Comparison of ENCODE assay signal across 8 mouse cellular contexts in genomic region chr2:58565267-58565666, GRCm38 (mm10). TPM values are rescaled to one million over a fixed set of nuclear protein-coding genes. Genes with fewer than 3 reads are reported as not detected.
DNase-seq lines count a peak whose midpoint lies in the region; ATAC-seq and TF ChIP-seq lines count a peak whose summit lies in the region.

No protein-coding gene starts in this region.

- no peak for TF ChIP-seq CTCF in C2C12 (IDR thresholded peaks at IDR 0.05; ENCODE audit: control insufficient read depth, insufficient read depth, insufficient read length)
- TF ChIP-seq CTCF in forebrain, postnatal 0 days (IDR thresholded peaks at IDR 0.05; ENCODE audit: low read depth), result no peak

- H3K36me3 ChIP-seq in C2C12 (ENCODE audit: control insufficient read depth, insufficient read depth), result peaks cover 9% of the 10 kb centered on the region
- no peaks in the 10 kb centered on the region for H3K36me3 ChIP-seq in forebrain, postnatal 0 days (ENCODE audit: insufficient read depth)
- no peaks in the 10 kb centered on the region for H3K36me3 ChIP-seq in hindbrain, embryonic 12.5 days
- H3K36me3 ChIP-seq in limb, embryonic 14.5 days (ENCODE audit: control insufficient read depth, insufficient read depth, low read length), result no peaks in the 10 kb centered on the region
- H3K36me3 ChIP-seq in neural tube, embryonic 15.5 days, result no peaks in the 10 kb centered on the region

- H3K9ac ChIP-seq in forebrain, postnatal 0 days, result peak overlapping the region; percentile 10
- H3K9ac ChIP-seq in hindbrain, embryonic 12.5 days, result peak overlapping the region; percentile 50; the same call in 1 of the 2 replicates
- no peak overlapping the region for H3K9ac ChIP-seq in limb, embryonic 14.5 days (ENCODE audit: low read depth, low read length, severe bottlenecking)
- peak overlapping the region; percentile 74 for H3K9ac ChIP-seq in neural tube, embryonic 15.5 days (replicated peaks)

- no peak for ATAC-seq in forebrain, postnatal 0 days
- ATAC-seq in hindbrain, embryonic 12.5 days (ENCODE audit: low FRiP score), result no peak
- ATAC-seq in limb, embryonic 14.5 days (ENCODE audit: low FRiP score, low read depth), result no peak
- no peak for ATAC-seq in neural tube, embryonic 15.5 days (ENCODE audit: low FRiP score)
- ATAC-seq in erythroid progenitor cell, adult 5-6 weeks (replicated peaks; ENCODE audit: low FRiP score, poor library complexity, severe bottlenecking), result no peak

- no peak overlapping the region for H3K27ac ChIP-seq in forebrain, postnatal 0 days (ENCODE audit: low read depth, low read length)
- H3K27ac ChIP-seq in hindbrain, embryonic 12.5 days, result no peak overlapping the region
- no peak overlapping the region for H3K27ac ChIP-seq in limb, embryonic 14.5 days (replicated peaks; ENCODE audit: low read depth, low read length)
- peak overlapping the region; percentile 98; the same call in 1 of the 2 replicates for H3K27ac ChIP-seq in neural tube, embryonic 15.5 days (replicated peaks)

- no peak for TF ChIP-seq POLR2A in limb, embryonic 14.5 days (IDR thresholded peaks at IDR 0.05; ENCODE audit: borderline replicate concordance, extremely low read depth, insufficient read depth, insufficient read length)

- peak; percentile 83 for DNase-seq in brain, adult 2 months (ENCODE audit: low read depth, low spot score)
- no peak for DNase-seq in forebrain, postnatal 0 days
- no peak for DNase-seq in limb, embryonic 14.5 days (ENCODE audit: low spot score)
- DNase-seq in urinary bladder, postnatal 36 days (ENCODE audit: low spot score in 2 of 2), result no peak

- H3K4me2 ChIP-seq in forebrain, postnatal 0 days (ENCODE audit: low read depth), result peak overlapping the region; percentile 52
- peak overlapping the region; percentile 67 for H3K4me2 ChIP-seq in hindbrain, embryonic 12.5 days (replicated peaks)
- peak overlapping the region; percentile 47 for H3K4me2 ChIP-seq in limb, embryonic 14.5 days (replicated peaks; ENCODE audit: low read depth, low read length, severe bottlenecking)
- peak overlapping the region; percentile 72 for H3K4me2 ChIP-seq in neural tube, embryonic 15.5 days

- peaks cover 90% of the 10 kb centered on the region for H3K79me2 ChIP-seq in C2C12 (ENCODE audit: control insufficient read depth, insufficient read depth)

- H3K79me3 ChIP-seq in C2C12 (ENCODE audit: low read depth), result peaks cover 68% of the 10 kb centered on the region

- H3K9me3 ChIP-seq in forebrain, postnatal 0 days (ENCODE audit: low read length), result no peaks in the 10 kb centered on the region
- no peaks in the 10 kb centered on the region for H3K9me3 ChIP-seq in hindbrain, embryonic 12.5 days (replicated peaks)
- no peaks in the 10 kb centered on the region for H3K9me3 ChIP-seq in limb, embryonic 14.5 days (ENCODE audit: control insufficient read depth, low read length)
- H3K9me3 ChIP-seq in neural tube, embryonic 15.5 days (replicated peaks), result no peaks in the 10 kb centered on the region

- H3K4me1 ChIP-seq in forebrain, postnatal 0 days (ENCODE audit: insufficient read depth), result peaks cover 18% of the 10 kb centered on the region
- peaks cover 35% of the 10 kb centered on the region for H3K4me1 ChIP-seq in hindbrain, embryonic 12.5 days
- H3K4me1 ChIP-seq in limb, embryonic 14.5 days (ENCODE audit: control insufficient read depth, insufficient read depth, low read length), result peaks cover 21% of the 10 kb centered on the region
- peaks cover 60% of the 10 kb centered on the region for H3K4me1 ChIP-seq in neural tube, embryonic 15.5 days

- no peaks in the 10 kb centered on the region for H3K27me3 ChIP-seq in C2C12 (ENCODE audit: control insufficient read depth, insufficient read depth, insufficient read length)
- H3K27me3 ChIP-seq in forebrain, postnatal 0 days (ENCODE audit: insufficient read depth, low read length), result no peaks in the 10 kb centered on the region
- H3K27me3 ChIP-seq in hindbrain, embryonic 12.5 days, result no peaks in the 10 kb centered on the region
- no peaks in the 10 kb centered on the region for H3K27me3 ChIP-seq in limb, embryonic 14.5 days (ENCODE audit: control insufficient read depth, insufficient read depth, low read length)
- H3K27me3 ChIP-seq in neural tube, embryonic 15.5 days (replicated peaks), result no peaks in the 10 kb centered on the region

- 24% methylated on average over 6 of the region's 6 CpGs for whole genome bisulfite sequencing in forebrain, postnatal 0 days
- WGBS in hindbrain, embryonic 12.5 days, result 58% methylated on average over 6 of the region's 6 CpGs
- 60% methylated on average over 6 of the region's 6 CpGs for WGBS in limb, embryonic 14.5 days
- 41% methylated on average over 6 of the region's 6 CpGs for WGBS in neural tube, embryonic 15.5 days

- peak overlapping the region; percentile 81 for H3K4me3 ChIP-seq in C2C12 (ENCODE audit: insufficient read depth, poor library complexity, severe bottlenecking)
- peak overlapping the region; percentile 97 for H3K4me3 ChIP-seq in forebrain, postnatal 0 days (ENCODE audit: low read depth, low read length)
- peak overlapping the region; percentile 88 for H3K4me3 ChIP-seq in hindbrain, embryonic 12.5 days
- peak overlapping the region; percentile 86 for H3K4me3 ChIP-seq in limb, embryonic 14.5 days (replicated peaks; ENCODE audit: low read length)
- peak overlapping the region; percentile 88 for H3K4me3 ChIP-seq in neural tube, embryonic 15.5 days (replicated peaks)

- H3ac ChIP-seq in C2C12 (ENCODE audit: control insufficient read depth, insufficient read length, low read depth), result peak overlapping the region; percentile 75

TF ChIP-seq in C2C12, 6 proteins besides CTCF, POLR2A, EP300 and RAD21:
- no peak for TF ChIP-seq MYOG (IDR thresholded peaks at IDR 0.05; ENCODE audit: control insufficient read depth, extremely low read depth, insufficient read length)
- TF ChIP-seq MAX (IDR thresholded peaks at IDR 0.05), result peak; percentile 40
- TF ChIP-seq USF1 (IDR thresholded peaks at IDR 0.05; ENCODE audit: low read depth), result no peak

RNA-seq across cellular contexts. Expression of gene Acvr1, which starts 1.7 kb away (rescaled TPM):
- 37.2 TPM for polyA plus RNA-seq in C2C12 (2012; fragmentation: generic; extraction: Trizol)
- 14.8 and 16.4 TPM in 2 replicates for total RNA-seq in forebrain, postnatal 0 days (2014; rRNA removed)
- 5.6 and 6.4 TPM in 2 replicates for polyA plus RNA-seq in forebrain, postnatal 0 days (2015; fragmentation: Nextera tagmentation; extraction: Ambion mirVana)
- polyA plus RNA-seq in hindbrain, embryonic 12.5 days (2016; fragmentation: Nextera tagmentation; extraction: Ambion mirVana), result 5.4 and 5.6 TPM in 2 replicates
- 30.0 and 30.3 TPM in 2 replicates for polyA plus RNA-seq in limb, embryonic 14.5 days (2012; rRNA removed)
- 13.2 and 13.7 TPM in 2 replicates for polyA plus RNA-seq in limb, embryonic 14.5 days (2014; fragmentation: Nextera tagmentation; extraction: Ambion mirVana)
- 6.1 and 6.6 TPM in 2 replicates for polyA plus RNA-seq in neural tube, embryonic 15.5 days (2015; fragmentation: Nextera tagmentation; extraction: Ambion mirVana)
- total RNA-seq in erythroid progenitor cell, adult 5-6 weeks (2015; ENCODE audit: low replicate concordance), result 1.1 and 3.4 TPM in 2 replicates
- not detected in 2 replicates for total RNA-seq in erythroid progenitor cell, adult 5-6 weeks (2017; ENCODE audit: low replicate concordance)

RNA-seq across cellular contexts. Expression of gene Upp2, which starts 1.8 kb away (rescaled TPM):
- polyA plus RNA-seq in C2C12 (2012; fragmentation: generic; extraction: Trizol), result 7.3 TPM
- 12.6 and 19.9 TPM in 2 replicates for total RNA-seq in forebrain, postnatal 0 days (2014; rRNA removed)
- polyA plus RNA-seq in forebrain, postnatal 0 days (2015; fragmentation: Nextera tagmentation; extraction: Ambion mirVana), result 10.8 and 12.5 TPM in 2 replicates
- polyA plus RNA-seq in hindbrain, embryonic 12.5 days (2016; fragmentation: Nextera tagmentation; extraction: Ambion mirVana), result 8.5 and 10.9 TPM in 2 replicates
- 9.6 and 12.3 TPM in 2 replicates for polyA plus RNA-seq in limb, embryonic 14.5 days (2012; rRNA removed)
- 9.3 and 12.0 TPM in 2 replicates for polyA plus RNA-seq in limb, embryonic 14.5 days (2014; fragmentation: Nextera tagmentation; extraction: Ambion mirVana)
- polyA plus RNA-seq in neural tube, embryonic 15.5 days (2015; fragmentation: Nextera tagmentation; extraction: Ambion mirVana), result 15.3 and 19.0 TPM in 2 replicates
- not detected in 2 replicates for total RNA-seq in erythroid progenitor cell, adult 5-6 weeks (2015; ENCODE audit: low replicate concordance)
- 2.7 TPM in 1 of 2 replicates, not detected in the other for total RNA-seq in erythroid progenitor cell, adult 5-6 weeks (2017; ENCODE audit: low replicate concordance)
